Mouse (Mus musculus) kidney, embryonic 16.5 days (tissue): ENCODE results near the gene Coq5. TPM values are rescaled to one million over a fixed set of nuclear protein-coding genes. Genes with fewer than 3 reads are reported as not detected.

Source experiments
- ATAC-seq: fragments of 200-750 bp; cut with Nextera tagmentation; 2 replicates; pipeline ENCODE4 v1.8.0; 2017; ENCODE audit warnings: moderate TSS enrichment; ENCODE audit not compliant: low FRiP score, low TSS enrichment
- H3K27ac ChIP-seq: fragments of 300-500 bp; sonication (generic); 2 replicates; pipeline ENCODE4 v1.5.1; 2014; ENCODE audit warnings: low read length
- H3K27me3 ChIP-seq: fragments of 300-500 bp; sonication (generic); 2 replicates; pipeline ENCODE4 v1.6.1; 2014; ENCODE audit warnings: low read length, control low read depth, mixed read lengths; ENCODE audit not compliant: insufficient read depth
- H3K36me3 ChIP-seq: fragments of 300-500 bp; sonication (generic); 2 replicates; pipeline ENCODE4 v1.6.1; 2014; ENCODE audit warnings: low read length, control low read depth, mixed read lengths; ENCODE audit not compliant: insufficient read depth
- H3K4me1 ChIP-seq: fragments of 300-500 bp; sonication (generic); 2 replicates; pipeline ENCODE4 v1.6.1; 2014; ENCODE audit warnings: low read length, control low read depth, mixed read lengths; ENCODE audit not compliant: insufficient read depth
- H3K4me2 ChIP-seq: fragments of 300-500 bp; sonication (generic); replicated peaks from 2 replicates; pipeline ENCODE4 v1.6.1; 2014; ENCODE audit warnings: low read depth, low read length
- H3K4me3 ChIP-seq: fragments of 300-500 bp; sonication (generic); 2 replicates; pipeline ENCODE4 v1.5.1; 2014; ENCODE audit warnings: mild to moderate bottlenecking, low read length
- H3K9ac ChIP-seq: fragments of 300-500 bp; sonication (generic); replicated peaks from 2 replicates; pipeline ENCODE4 v1.6.1; 2014; ENCODE audit warnings: low read length
- H3K9me3 ChIP-seq: fragments of 300-500 bp; sonication (generic); 2 replicates; pipeline ENCODE4 v1.6.1; 2016; ENCODE audit warnings: low read length, control low read depth
- WGBS: fragments of 180-500 bp; shearing (Covaris S2); extraction: QIAGEN DNeasy Blood & Tissue Kit; methylation state at CpG from one replicate; pipeline ENCODE4 v1.1.7; 2014; 5-methylcytosine and 5-hydroxymethylcytosine counted together
- polyA plus RNA-seq: library from polyadenylated mRNA; unstranded; fragments of >200 nt; fragmentation: Nextera tagmentation; extraction: Ambion mirVana; gene quantifications from 2 replicates; pipeline ENCODE4 v1.2.1, GENCODE M21; 2015

Coq5 gene
- polyA plus RNA-seq = 54.3 and 55.8 TPM in 2 replicates

DNA sequence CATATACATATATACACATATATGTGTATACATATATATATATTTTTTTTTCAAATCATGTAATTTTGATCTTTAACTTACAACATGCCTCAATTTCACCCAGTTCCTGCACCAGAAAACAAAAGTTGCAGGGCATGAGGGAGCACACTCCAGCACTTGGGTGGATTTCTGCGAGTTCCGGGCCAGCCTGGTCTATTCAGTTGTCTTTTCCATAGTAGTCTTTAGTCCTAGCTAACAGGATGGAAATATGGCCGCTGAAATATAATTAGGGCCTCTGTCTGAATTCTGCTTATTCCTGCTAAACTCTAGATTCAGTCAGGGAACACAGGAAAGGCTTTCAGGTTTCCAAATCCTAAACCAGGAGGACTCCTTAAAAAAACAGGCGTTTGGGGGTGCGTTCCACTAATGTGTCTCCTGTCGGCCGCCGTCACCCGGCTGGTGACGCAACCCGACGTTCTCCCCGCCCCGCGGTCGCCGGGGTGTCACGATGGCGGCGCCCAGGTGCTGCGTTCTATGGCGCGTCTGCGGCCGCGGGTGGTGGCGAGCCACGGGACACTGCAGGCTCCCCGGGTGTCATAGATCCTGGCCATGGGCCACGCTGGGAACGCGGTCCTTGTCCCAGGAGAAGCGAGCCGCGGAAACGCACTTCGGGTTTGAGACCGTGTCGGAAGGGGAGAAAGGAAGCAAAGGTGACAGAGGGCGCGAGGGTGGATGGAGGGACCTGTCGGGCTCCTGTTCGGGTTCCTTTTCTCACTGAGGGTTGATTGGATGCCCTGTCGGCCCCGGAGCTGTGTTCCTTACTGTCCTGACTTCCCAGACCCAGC is at the start of gene Coq5:
TSS of gene Coq5 (plus strand) at position 441 of the 824 bp plus-strand sequence.
- H3K4me1 ChIP-seq = peaks cover 9% of the 10 kb centered on the region
- WGBS = 3% methylated on average over 45 of the region's 45 CpGs
- no peaks in the 10 kb centered on the region for H3K9me3 ChIP-seq
- 0 out of 2 replicates have a peak within 1 kb of the TSS, but pooled peaks have one; percentile 28 for H3K27ac ChIP-seq
- peaks cover 8% of the 10 kb centered on the region; the same call in 1 of the 2 replicates for H3K36me3 ChIP-seq
- no peaks in the 10 kb centered on the region for H3K27me3 ChIP-seq
- peak; percentile 68 for ATAC-seq
- H3K9ac ChIP-seq = peak within 1 kb of the TSS; percentile 90
- peak within 1 kb of the TSS; percentile 70 for H3K4me2 ChIP-seq
- H3K4me3 ChIP-seq = peak within 1 kb of the TSS; percentile 90

DNA sequence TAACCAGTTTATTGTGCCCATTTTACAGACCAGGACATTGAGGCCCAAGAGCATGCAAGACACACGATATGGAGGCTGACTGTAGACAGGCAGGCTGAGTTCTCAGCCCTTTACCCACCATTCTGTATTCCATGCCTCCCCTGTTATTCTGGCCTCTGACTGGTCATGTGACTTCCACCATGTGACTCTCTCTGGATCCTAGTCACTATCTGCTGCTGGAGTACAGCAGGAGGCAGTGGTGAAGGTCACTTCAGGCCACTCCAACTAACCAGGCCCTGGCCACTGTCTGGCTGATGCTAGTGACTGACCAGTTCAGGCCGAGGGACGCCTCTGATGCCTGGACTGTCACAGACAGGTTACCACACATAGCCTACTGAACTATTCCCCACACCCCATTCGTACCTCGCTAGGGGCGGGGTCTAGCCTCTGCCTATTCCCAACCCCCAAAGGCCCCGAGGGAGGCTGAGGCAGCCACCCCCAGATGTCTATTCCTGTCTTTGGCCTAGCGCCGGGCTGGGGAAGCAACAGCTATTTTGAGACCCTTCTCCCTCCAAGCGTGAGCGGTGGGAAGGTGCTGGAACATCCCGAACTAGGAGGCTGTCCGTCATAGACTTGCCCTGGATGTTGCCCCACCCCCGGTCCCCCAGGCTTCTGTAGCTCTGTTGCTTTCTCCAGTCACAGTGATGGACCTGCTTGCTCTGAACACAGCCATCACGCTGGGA is 48.5 kb upstream of the Coq5 start:
- no peak overlapping the region for H3K27ac ChIP-seq
- no peak; the same call in 1 of the 2 replicates for ATAC-seq

DNA sequence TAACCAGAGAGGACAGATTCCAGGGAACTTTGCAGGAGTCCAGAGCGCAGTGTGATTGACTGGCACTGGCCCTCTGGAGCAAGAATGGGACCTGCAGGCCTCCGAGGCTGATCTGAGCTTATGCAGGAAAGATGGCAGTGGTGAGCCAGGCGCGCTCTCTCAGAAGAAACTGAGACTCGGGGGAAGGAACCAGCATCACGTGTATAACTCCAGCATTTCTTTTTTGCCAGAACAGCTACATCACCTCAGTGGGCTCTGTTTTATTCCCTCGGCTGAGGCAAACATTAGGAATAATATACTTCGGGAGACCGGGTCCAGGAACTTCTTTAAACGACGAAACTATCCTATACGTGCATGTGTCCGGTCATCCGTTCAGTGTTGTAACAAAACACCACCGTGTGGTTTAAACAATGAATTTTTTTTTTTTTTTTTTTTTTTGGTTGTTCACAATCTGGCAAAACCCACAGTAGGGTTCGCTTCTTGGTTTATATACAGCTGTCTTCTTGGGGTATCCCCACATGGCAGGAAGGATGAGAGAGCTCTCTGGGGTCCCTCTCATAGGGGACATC is 47.8 kb upstream of the Coq5 start:
- peak overlapping the region; percentile 24 for H3K4me2 ChIP-seq
- H3K27me3 ChIP-seq = peaks cover 11% of the 10 kb centered on the region
- H3K4me3 ChIP-seq = no peak overlapping the region
- peaks cover 14% of the 10 kb centered on the region for H3K4me1 ChIP-seq
- WGBS = 19% methylated on average over 16 of the region's 16 CpGs
- H3K9ac ChIP-seq = no peak overlapping the region
- ATAC-seq = no peak
- no peaks in the 10 kb centered on the region for H3K36me3 ChIP-seq
- H3K27ac ChIP-seq = no peak overlapping the region
- no peaks in the 10 kb centered on the region for H3K9me3 ChIP-seq

More for the DNA sequence above, 48.5 kb upstream of the Coq5 start:
- H3K4me1 ChIP-seq = peaks cover 14% of the 10 kb centered on the region
- no peaks in the 10 kb centered on the region for H3K9me3 ChIP-seq
- WGBS = 54% methylated on average over 15 of the region's 15 CpGs
- no peak overlapping the region for H3K4me3 ChIP-seq
- H3K9ac ChIP-seq = no peak overlapping the region
- H3K4me2 ChIP-seq = peak overlapping the region; percentile 24; the same call in 1 of the 2 replicates
- H3K36me3 ChIP-seq = no peaks in the 10 kb centered on the region
- H3K27me3 ChIP-seq = peaks cover 11% of the 10 kb centered on the region

DNA sequence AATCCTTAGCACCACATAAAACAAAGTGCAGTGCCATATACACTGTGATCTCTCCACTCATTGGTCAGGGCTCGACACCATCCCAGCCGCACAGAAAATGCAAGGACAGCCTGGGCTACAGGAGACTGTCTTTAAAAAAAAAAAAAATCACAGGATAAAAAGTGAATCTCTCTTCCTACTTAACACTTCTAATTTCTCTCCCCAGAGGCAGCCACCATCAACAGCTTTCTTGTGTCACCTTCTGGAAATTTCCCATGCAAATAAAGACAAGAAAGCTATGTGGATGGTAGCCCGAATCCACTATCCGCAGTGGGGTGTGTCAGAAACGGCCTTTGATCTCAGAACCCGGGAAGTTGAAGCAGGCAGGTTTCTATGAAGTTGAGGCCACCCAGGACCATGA is 47.0 kb upstream of the Coq5 start:
- peaks cover 17% of the 10 kb centered on the region for H3K4me1 ChIP-seq
- H3K4me2 ChIP-seq = no peak overlapping the region
- peaks cover 11% of the 10 kb centered on the region for H3K27me3 ChIP-seq
- no peak overlapping the region for H3K9ac ChIP-seq
- H3K9me3 ChIP-seq = no peaks in the 10 kb centered on the region
- no peaks in the 10 kb centered on the region for H3K36me3 ChIP-seq
- H3K4me3 ChIP-seq = no peak overlapping the region
- no peak overlapping the region for H3K27ac ChIP-seq
- ATAC-seq = no peak
- 40% methylated on average over 6 of the region's 6 CpGs for WGBS

DNA sequence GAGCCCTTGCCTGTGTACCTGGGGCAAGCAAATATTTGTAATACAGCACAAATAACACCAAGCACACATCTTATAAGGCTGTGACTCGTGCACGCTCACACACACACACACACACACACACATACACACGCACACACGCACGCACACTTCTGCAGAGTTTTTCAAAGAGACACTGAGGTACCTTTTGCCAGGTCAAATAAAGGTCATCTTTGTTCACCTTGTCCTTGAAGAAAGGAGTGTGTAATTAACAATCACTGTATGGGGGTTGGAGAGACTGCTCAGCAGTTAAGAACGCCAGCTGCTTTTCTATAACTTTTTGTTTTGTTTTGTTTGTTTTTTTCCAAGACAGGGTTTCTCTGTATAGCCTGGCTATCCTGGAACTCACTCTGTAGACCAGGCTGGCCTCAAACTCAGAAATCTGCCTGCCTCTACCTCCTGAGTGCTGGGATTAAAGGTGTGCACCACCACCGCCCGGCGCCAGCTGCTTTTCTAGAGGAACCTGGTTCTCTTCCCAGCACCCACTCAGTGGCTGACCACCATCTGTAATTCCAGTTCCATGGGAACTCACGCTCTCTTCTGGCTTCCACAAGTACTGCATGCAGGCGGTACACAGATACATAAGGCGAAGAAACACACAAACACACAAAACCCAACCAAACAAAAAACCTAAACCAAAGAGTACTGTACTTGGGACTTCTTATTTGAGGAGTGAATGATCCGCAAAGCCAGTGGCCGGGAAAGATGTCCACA is 46.3 kb upstream of the Coq5 start:
- no peak overlapping the region for H3K4me2 ChIP-seq
- no peak overlapping the region for H3K27ac ChIP-seq
- peaks cover 17% of the 10 kb centered on the region for H3K4me1 ChIP-seq
- H3K4me3 ChIP-seq = no peak overlapping the region
- H3K9ac ChIP-seq = no peak overlapping the region
- H3K27me3 ChIP-seq = peaks cover 11% of the 10 kb centered on the region
- H3K36me3 ChIP-seq = no peaks in the 10 kb centered on the region
- no peaks in the 10 kb centered on the region for H3K9me3 ChIP-seq
- 91% methylated on average over 14 of the region's 14 CpGs for WGBS
- no peak for ATAC-seq

DNA sequence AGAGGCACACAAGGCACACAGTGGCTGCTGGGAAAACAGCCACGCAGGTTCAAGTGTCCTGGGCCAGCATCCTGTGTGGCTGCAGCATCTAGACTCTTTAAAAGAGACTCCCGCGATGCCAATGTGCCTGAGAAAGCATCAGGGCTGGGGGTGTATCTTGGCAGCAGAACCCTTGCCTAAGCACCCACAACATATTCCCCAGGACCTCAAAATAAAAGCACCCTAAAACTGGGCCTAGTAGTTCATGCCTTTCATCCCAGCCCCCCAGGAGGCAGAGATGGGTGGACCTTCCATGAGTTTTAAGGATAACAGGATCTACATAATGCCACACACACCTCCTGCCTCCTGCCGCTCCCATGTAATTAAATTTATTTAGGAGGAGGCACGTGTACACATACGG is 44.9 kb upstream of the Coq5 start:
- H3K9me3 ChIP-seq = no peaks in the 10 kb centered on the region
- no peak overlapping the region for H3K4me2 ChIP-seq
- peaks cover 25% of the 10 kb centered on the region for H3K4me1 ChIP-seq
- H3K4me3 ChIP-seq = no peak overlapping the region
- WGBS = 69% methylated on average over 6 of the region's 6 CpGs
- no peak for ATAC-seq
- H3K27ac ChIP-seq = no peak overlapping the region
- H3K27me3 ChIP-seq = peaks cover 11% of the 10 kb centered on the region
- no peak overlapping the region for H3K9ac ChIP-seq
- H3K36me3 ChIP-seq = no peaks in the 10 kb centered on the region

DNA sequence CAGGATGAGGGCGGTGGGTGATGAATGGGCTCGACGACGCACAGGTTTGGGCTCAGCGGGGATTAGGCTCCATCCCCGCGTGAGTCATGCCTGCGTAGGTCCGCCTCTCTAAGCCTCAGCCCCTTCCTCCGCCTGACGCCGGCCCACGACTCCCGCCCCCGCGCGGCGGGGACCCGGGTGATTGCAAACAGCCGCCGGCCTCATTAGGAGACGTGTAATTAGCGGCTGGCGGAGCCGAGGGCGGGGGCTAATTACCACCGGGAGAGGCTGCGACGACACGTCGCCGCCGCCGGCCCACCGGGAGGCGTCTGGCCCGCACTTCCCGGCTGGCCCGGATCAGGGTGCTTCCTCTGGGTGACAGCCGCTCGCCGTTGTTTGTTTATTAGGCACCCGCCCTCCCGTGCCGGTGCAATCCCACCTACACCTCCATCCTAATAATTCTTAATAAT is 44.1 kb upstream of the Coq5 start:
- Histone ChIP-seq H3K9ac (peak overlapping the region; percentile 73), H3K27ac (no peak overlapping the region), H3K4me2 (peak overlapping the region; percentile 82), H3K27me3 (peaks cover 11% of the 10 kb centered on the region), H3K4me1 (peaks cover 25% of the 10 kb centered on the region), H3K4me3 (peak overlapping the region; percentile 55), H3K36me3 (peaks cover 4% of the 10 kb centered on the region), H3K9me3 (no peaks in the 10 kb centered on the region)
- WGBS = under 1% methylated on average over 43 of the region's 45 CpGs
- peak; percentile 31 for ATAC-seq

DNA sequence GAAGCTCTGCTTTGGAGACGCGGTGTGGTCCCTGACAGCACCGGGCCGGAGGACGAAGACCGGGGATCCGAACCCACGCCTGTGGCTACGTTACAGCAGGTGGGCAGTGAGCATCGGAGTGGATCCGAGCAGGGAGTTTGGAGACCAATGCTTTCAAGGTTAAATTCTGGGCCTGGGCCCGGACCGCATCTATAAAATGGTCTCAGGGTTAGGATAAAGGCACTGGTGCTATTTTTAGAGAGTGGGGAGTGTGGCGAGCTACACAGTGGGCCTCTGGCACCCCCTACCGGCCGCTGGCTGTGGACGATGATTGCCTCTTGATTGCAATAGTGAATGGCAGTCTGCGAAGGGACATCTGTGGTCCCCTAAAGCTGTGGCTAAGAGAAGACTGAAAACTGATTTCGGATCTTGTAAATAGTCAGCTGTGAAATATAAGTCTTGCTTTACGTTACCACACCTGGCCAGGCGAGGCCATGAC is 43.6 kb upstream of the Coq5 start, which contains the start of gene Pop5:
TSS of gene Pop5 (plus strand) at position 51 of the 478 bp plus-strand sequence.
- H3K9me3 ChIP-seq = no peaks in the 10 kb centered on the region

More for the DNA sequence above, 43.6 kb upstream of the Coq5 start, which contains the start of gene Pop5:
- Histone ChIP-seq H3K27ac (no peak within 1 kb of the TSS), H3K4me1 (peaks cover 25% of the 10 kb centered on the region), H3K36me3 (peaks cover 8% of the 10 kb centered on the region), H3K27me3 (peaks cover 11% of the 10 kb centered on the region), H3K4me3 (peak within 1 kb of the TSS; percentile 55), H3K9ac (peak within 1 kb of the TSS; percentile 73), H3K4me2 (peak within 1 kb of the TSS; percentile 82)
- WGBS = under 1% methylated on average over 21 of the region's 21 CpGs
- ATAC-seq = peak; percentile 72
